Mouse (Mus musculus) myocyte (in vitro differentiated cells): ENCODE results near the gene Tmx1. TPM values are rescaled to one million over a fixed set of nuclear protein-coding genes. Genes with fewer than 3 reads are reported as not detected.

Source experiments
- H3K27me3 ChIP-seq: one replicate; pipeline ENCODE4 v1.6.1; 2011; ENCODE audit not compliant: control insufficient read depth, insufficient read depth, insufficient read length
- H3K36me3 ChIP-seq: one replicate; pipeline ENCODE4 v1.6.1; 2011; ENCODE audit not compliant: control insufficient read depth, insufficient read depth
- H3K4me2 ChIP-seq: one replicate; pipeline ENCODE4 v1.6.1; 2011; ENCODE audit warnings: low read depth, control low read depth
- H3K4me3 ChIP-seq: one replicate; pipeline ENCODE4 v1.5.1; 2011; ENCODE audit warnings: mild to moderate bottlenecking, control low read depth, moderate library complexity
- H3K79me2 ChIP-seq: one replicate; pipeline ENCODE4 v1.6.1; 2011; ENCODE audit not compliant: control insufficient read depth, insufficient read depth
- H3ac ChIP-seq: one replicate; pipeline ENCODE4 v1.6.1; 2011; ENCODE audit not compliant: control insufficient read depth, insufficient read length
- CEBPB ChIP-seq: IDR thresholded peaks from 2 replicates; pipeline ENCODE4 v1.6.1; 2011; ENCODE audit warnings: mild to moderate bottlenecking, moderate library complexity; ENCODE audit not compliant: poor library complexity, insufficient read depth, severe bottlenecking
- E2F4 ChIP-seq: IDR thresholded peaks from one replicate; pipeline ENCODE4 v1.6.1; 2011; ENCODE audit warnings: mild to moderate bottlenecking, control low read depth, moderate library complexity; ENCODE audit not compliant: insufficient read depth
- MAX ChIP-seq: IDR thresholded peaks from one replicate; pipeline ENCODE4 v1.6.1; 2011; ENCODE audit warnings: low read depth, mild to moderate bottlenecking, control low read depth
- MYOD1 ChIP-seq, 3 experiments: IDR thresholded peaks; one replicate each; pipeline ENCODE4 v1.6.1; 2011; ENCODE audit warnings: control low read depth in 2 of 3, low read depth in 2 of 3, mild to moderate bottlenecking in 2 of 3, moderate library complexity in 1 of 3; ENCODE audit not compliant: insufficient read length in 2 of 3, control insufficient read depth in 1 of 3
- MYOG ChIP-seq, 3 experiments: IDR thresholded peaks; one replicate each; pipeline ENCODE4 v1.6.1; 2011; ENCODE audit warnings: control low read depth in 2 of 3, low read depth in 2 of 3, mild to moderate bottlenecking in 2 of 3; ENCODE audit not compliant: insufficient read length in 2 of 3, control insufficient read depth in 1 of 3, insufficient read depth in 1 of 3
- POLR2A ChIP-seq: IDR thresholded peaks from one replicate; pipeline ENCODE4 v1.6.1; 2011; ENCODE audit warnings: low read depth, mild to moderate bottlenecking, control low read depth, moderate library complexity; ENCODE audit not compliant: insufficient read length
- POLR2AphosphoS2 ChIP-seq: IDR thresholded peaks from one replicate; pipeline ENCODE4 v1.6.1; 2011; ENCODE audit warnings: low read depth, control low read depth; ENCODE audit not compliant: insufficient read length
- REST ChIP-seq: IDR thresholded peaks from one replicate; pipeline ENCODE4 v1.6.1; 2011; ENCODE audit warnings: mild to moderate bottlenecking, control low read depth, moderate library complexity; ENCODE audit not compliant: insufficient read depth, insufficient read length
- SRF ChIP-seq: IDR thresholded peaks from one replicate; pipeline ENCODE4 v1.6.1; 2011; ENCODE audit warnings: low read depth; ENCODE audit not compliant: control insufficient read depth, insufficient read length
- TCF12 ChIP-seq: IDR thresholded peaks from one replicate; pipeline ENCODE4 v1.6.1; 2011; ENCODE audit warnings: mild to moderate bottlenecking, control low read depth; ENCODE audit not compliant: poor library complexity, insufficient read depth, severe bottlenecking
- TCF3 ChIP-seq: IDR thresholded peaks from one replicate; pipeline ENCODE4 v1.6.1; 2011; ENCODE audit warnings: low read depth, control low read depth; ENCODE audit not compliant: insufficient read length
- USF1 ChIP-seq: IDR thresholded peaks from one replicate; pipeline ENCODE4 v1.6.1; 2011; ENCODE audit warnings: low read depth, mild to moderate bottlenecking, control low read depth, moderate library complexity
- polyA plus RNA-seq: library from polyadenylated mRNA; unstranded; fragments of >200 nt; fragmentation: generic; extraction: Trizol; gene quantifications from one replicate; pipeline ENCODE4 v1.2.1, GENCODE M21; 2012; ENCODE audit warnings: missing spikeins

Tmx1 gene
- polyA plus RNA-seq, 1 experiment = 11.7 TPM

- Histone ChIP-seq H3K4me3 (no peak overlapping the region), H3K36me3 (no peaks in the 10 kb centered on the region), H3K79me2 (no peaks in the 10 kb centered on the region), H3ac (no peak overlapping the region), H3K4me2 (no peak overlapping the region), H3K27me3 (peaks cover 10% of the 10 kb centered on the region)
- TF ChIP-seq TCF12 (no peak), MYOG (IDR thresholded peaks at IDR 0.05; ENCODE audit: control insufficient read depth in 1 of 3, insufficient read depth in 1 of 3, insufficient read length in 2 of 3, low read depth in 2 of 3) (no peak), MAX (no peak), E2F4 (no peak), REST (no peak), CEBPB (no peak)
These were observed 31.9 kb upstream of the Tmx1 start for GRCm38 (mm10) chr12:70421028-70421427.

- no peak overlapping the region for H3K4me2 ChIP-seq
- TF ChIP-seq E2F4 (no peak), TCF12 (no peak), SRF (no peak), POLR2A (no peak), TCF3 (no peak), POLR2AphosphoS2 (no peak), MAX (no peak), CEBPB (no peak), MYOD1 (IDR thresholded peaks at IDR 0.05; ENCODE audit: control insufficient read depth in 1 of 3, insufficient read length in 2 of 3, low read depth in 2 of 3) (peak in 1 of 3 experiments; percentile 25)
- H3K4me3 ChIP-seq = no peak overlapping the region
- no peaks in the 10 kb centered on the region for H3K36me3 ChIP-seq
- H3K79me2 ChIP-seq = no peaks in the 10 kb centered on the region
- peaks cover 10% of the 10 kb centered on the region for H3K27me3 ChIP-seq
- H3ac ChIP-seq = no peak overlapping the region
These were observed 30.4 kb upstream of the Tmx1 start for GRCm38 (mm10) chr12:70422322-70423118.

DNA sequence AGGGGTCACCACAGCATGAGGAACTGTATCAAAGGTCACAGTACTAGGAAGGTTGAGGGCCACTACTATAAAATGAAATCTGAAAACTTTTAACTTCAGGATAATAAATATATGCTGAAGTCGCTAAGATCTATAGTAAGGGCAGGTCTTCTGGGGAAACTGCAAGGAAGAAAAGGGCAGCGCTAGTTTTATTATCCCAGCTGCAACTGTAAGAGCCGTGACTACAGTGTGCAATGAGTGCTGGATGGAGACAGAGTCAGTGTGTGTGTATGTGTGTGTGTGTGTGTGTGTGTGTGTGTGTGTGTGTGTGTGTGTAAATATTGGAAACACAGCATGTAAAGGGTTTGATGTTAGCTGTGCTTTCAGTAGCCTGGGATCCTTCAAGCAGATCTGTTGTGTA is 25.0 kb upstream of the Tmx1 start:
- TF ChIP-seq USF1 = no peak
- no peak for TF ChIP-seq CEBPB
- no peak for TF ChIP-seq MYOG (IDR thresholded peaks at IDR 0.05; ENCODE audit: control insufficient read depth in 1 of 3, insufficient read depth in 1 of 3, insufficient read length in 2 of 3, low read depth in 2 of 3)
- TF ChIP-seq POLR2AphosphoS2 = no peak
- TF ChIP-seq SRF = no peak
- Histone ChIP-seq H3K79me2 (no peaks in the 10 kb centered on the region), H3K4me3 (no peak overlapping the region), H3K36me3 (no peaks in the 10 kb centered on the region), H3K27me3 (peaks cover 19% of the 10 kb centered on the region), H3K4me2 (no peak overlapping the region), H3ac (no peak overlapping the region)

DNA sequence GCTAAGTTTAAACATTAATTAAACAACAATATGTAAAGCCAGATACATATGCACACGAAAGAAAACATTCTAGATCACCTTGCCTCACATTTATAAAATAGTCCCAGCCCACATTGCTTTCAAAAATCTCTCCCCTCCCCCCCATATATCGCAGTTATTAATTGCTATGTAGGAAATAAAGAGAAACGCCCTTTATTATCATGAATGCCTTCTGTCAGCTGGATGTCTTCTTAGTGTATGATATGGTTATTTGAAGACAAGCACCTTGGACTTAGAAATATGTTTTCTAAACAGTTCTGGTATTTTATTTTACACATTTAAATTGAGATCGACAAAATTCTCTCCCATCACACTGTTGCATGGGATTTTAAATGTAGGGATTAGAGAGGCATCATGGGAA is 23.3 kb upstream of the Tmx1 start:
- no peak for TF ChIP-seq REST
- no peak for TF ChIP-seq MYOD1 (IDR thresholded peaks at IDR 0.05; ENCODE audit: control insufficient read depth in 1 of 3, insufficient read length in 2 of 3, low read depth in 2 of 3)
- TF ChIP-seq TCF12 = no peak
- TF ChIP-seq USF1 = no peak
- TF ChIP-seq CEBPB = no peak
- TF ChIP-seq POLR2AphosphoS2 = no peak
- no peak for TF ChIP-seq POLR2A
- no peak for TF ChIP-seq TCF3
- no peak for TF ChIP-seq E2F4
- no peak for TF ChIP-seq SRF
- TF ChIP-seq MAX = no peak
- no peak for TF ChIP-seq MYOG (IDR thresholded peaks at IDR 0.05; ENCODE audit: control insufficient read depth in 1 of 3, insufficient read depth in 1 of 3, insufficient read length in 2 of 3, low read depth in 2 of 3)
- Histone ChIP-seq H3K27me3 (peaks cover 26% of the 10 kb centered on the region), H3ac (no peak overlapping the region), H3K79me2 (no peaks in the 10 kb centered on the region), H3K36me3 (no peaks in the 10 kb centered on the region), H3K4me2 (no peak overlapping the region), H3K4me3 (no peak overlapping the region)

DNA sequence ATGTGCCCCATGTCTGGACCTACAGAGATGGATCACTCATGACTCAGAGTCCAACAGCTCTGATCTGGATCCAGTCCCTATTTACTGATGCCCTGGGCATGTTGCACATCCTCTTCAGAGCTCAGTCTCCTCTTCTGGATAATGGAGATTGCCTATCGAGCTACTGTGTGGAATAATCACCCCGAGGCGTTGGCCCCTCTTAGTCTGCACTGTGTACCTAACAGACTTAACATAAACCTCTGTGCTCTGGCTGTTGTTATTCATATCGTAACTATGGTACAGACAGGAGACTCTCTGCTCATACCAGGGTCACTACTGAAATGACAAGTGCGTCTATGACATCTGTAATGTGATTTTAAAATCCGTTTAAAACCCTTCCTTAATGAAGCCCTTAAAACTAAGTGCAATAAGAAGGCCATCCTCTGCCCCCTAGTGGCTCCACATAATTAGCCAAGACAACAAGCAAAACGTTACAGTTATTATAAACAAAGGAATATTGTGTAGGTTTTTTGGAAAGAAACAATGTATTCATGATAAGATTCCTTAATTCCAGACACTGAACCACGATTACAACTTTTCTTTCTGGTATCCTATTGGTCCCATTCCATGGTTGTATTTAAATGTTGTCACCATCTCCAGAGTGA is 22.5 kb upstream of the Tmx1 start:
- peaks cover 26% of the 10 kb centered on the region for H3K27me3 ChIP-seq
- H3K4me2 ChIP-seq = no peak overlapping the region
- no peaks in the 10 kb centered on the region for H3K36me3 ChIP-seq
- H3K4me3 ChIP-seq = no peak overlapping the region
- no peak for TF ChIP-seq MYOG (IDR thresholded peaks at IDR 0.05; ENCODE audit: control insufficient read depth in 1 of 3, insufficient read depth in 1 of 3, insufficient read length in 2 of 3, low read depth in 2 of 3)
- TF ChIP-seq TCF3 = no peak
- TF ChIP-seq TCF12 = no peak
- no peak for TF ChIP-seq POLR2AphosphoS2
- no peak for TF ChIP-seq MAX
- TF ChIP-seq USF1 = no peak
- no peak for TF ChIP-seq POLR2A
- no peak for TF ChIP-seq CEBPB
- no peak for TF ChIP-seq E2F4
- TF ChIP-seq SRF = no peak
- TF ChIP-seq MYOD1 (IDR thresholded peaks at IDR 0.05; ENCODE audit: control insufficient read depth in 1 of 3, insufficient read length in 2 of 3, low read depth in 2 of 3) = no peak
- no peak for TF ChIP-seq REST
- H3ac ChIP-seq = no peak overlapping the region
- no peaks in the 10 kb centered on the region for H3K79me2 ChIP-seq
